Mouse (Mus musculus) limb, embryonic 10.5 days (tissue): ENCODE results near the gene P2ry14. TPM values are rescaled to one million over a fixed set of nuclear protein-coding genes. Genes with fewer than 3 reads are reported as not detected.
A peak's percentile ranks its signal among the peaks of the same experiment; 100 is the strongest.

Experiments used
- DNase-seq: peaks from one replicate; pipeline ENCODE4 v3.0.0-alpha.2; 2017; ENCODE audit warnings: low spot score
- H3K27ac ChIP-seq: fragments of 300-500 bp; sonication (generic); 2 replicates; pipeline ENCODE4 v1.5.1; 2016; ENCODE audit warnings: mild to moderate bottlenecking
- H3K27me3 ChIP-seq: fragments of 300-500 bp; sonication (generic); 2 replicates; pipeline ENCODE4 v1.6.1; 2016; ENCODE audit warnings: low read depth, mild to moderate bottlenecking; ENCODE audit not compliant: poor library complexity, severe bottlenecking
- H3K36me3 ChIP-seq: fragments of 300-500 bp; sonication (generic); 2 replicates; pipeline ENCODE4 v1.6.1; 2016; ENCODE audit warnings: mild to moderate bottlenecking, moderate library complexity
- H3K4me1 ChIP-seq: fragments of 300-500 bp; sonication (generic); 2 replicates; pipeline ENCODE4 v1.6.1; 2016
- H3K4me3 ChIP-seq: fragments of 300-500 bp; sonication (generic); 2 replicates; pipeline ENCODE4 v1.5.1; 2016; ENCODE audit warnings: mild to moderate bottlenecking, moderate library complexity
- H3K9me3 ChIP-seq: fragments of 300-500 bp; sonication (generic); replicated peaks from 2 replicates; pipeline ENCODE4 v1.6.1; 2016; ENCODE audit warnings: mild to moderate bottlenecking
- WGBS: fragments of 180-500 bp; shearing (Covaris S2); methylation state at CpG from one replicate; pipeline ENCODE4 v1.1.7; 2016; 5-methylcytosine and 5-hydroxymethylcytosine counted together
- polyA plus RNA-seq: library from polyadenylated mRNA; unstranded; fragments of >200 nt; fragmentation: Nextera tagmentation; extraction: Ambion mirVana; gene quantifications from 2 replicates; pipeline ENCODE4 v1.2.1, GENCODE M21; 2016

P2ry14 gene
- polyA plus RNA-seq, result 0.70 and 0.89 TPM in 2 replicates

DNA sequence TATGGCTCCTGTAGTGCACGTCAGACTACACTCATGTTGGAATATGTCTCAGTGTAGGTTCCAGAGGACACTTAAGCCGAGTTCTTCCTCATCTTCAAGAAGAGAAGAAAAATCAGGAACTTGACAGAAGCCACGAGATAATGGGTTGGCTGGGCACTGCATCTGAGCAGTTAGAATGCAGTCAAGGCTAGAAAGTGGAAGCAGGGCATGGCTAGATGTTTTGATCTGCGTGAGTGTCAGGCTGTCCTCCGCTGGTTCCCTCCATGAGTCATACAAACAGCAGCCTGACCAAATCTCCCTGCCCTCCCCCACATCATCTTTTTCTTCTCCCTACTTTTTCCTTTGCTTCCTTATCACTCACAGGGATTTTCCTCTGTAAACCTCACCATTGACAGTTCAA lies at the start of gene P2ry14:
P2ry14 (minus strand) TSS at position 195 of the 400 bp plus-strand sequence.
- DNase-seq, result no peak
- 81% methylated on average over 5 of the region's 5 CpGs for WGBS
- H3K4me3 ChIP-seq, result no peak within 1 kb of the TSS

DNA sequence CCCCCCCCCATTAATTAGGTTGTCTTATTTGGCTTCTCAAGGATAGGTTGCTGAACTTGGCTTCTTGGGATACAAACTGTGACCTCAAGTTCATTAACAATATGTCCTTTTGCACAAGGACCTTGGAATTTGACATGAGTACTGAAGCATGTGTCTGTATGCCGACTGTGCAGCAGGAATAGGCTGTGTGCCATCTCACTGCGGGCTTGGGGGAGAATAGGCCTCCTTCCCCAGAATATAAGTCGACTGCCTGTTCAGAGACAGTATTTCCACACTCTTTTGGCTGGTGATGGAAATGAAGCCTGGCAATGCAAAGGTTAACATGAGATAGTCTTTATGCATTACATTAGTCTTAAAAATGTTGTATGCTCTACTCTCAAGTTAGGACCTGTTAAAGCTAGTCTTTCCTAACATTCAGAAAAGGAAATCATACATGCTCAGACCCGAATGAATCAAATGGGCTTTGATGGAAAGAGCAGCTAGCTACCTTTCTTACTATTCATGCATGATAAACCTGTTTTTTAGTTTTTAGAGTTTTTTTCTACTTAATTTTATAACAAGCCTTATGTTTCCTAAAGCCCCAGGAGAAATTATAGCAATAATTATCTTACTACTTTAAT lies 44.0 kb upstream of the P2ry14 start:
- 90% methylated on average over 4 of the region's 4 CpGs for WGBS
- no peak for DNase-seq
- no peak overlapping the region for H3K4me3 ChIP-seq
- H3K4me1 ChIP-seq, result no peaks in the 10 kb centered on the region
- no peaks in the 10 kb centered on the region for H3K27me3 ChIP-seq
- no peaks in the 10 kb centered on the region for H3K36me3 ChIP-seq
- H3K9me3 ChIP-seq, result no peaks in the 10 kb centered on the region
- no peak overlapping the region for H3K27ac ChIP-seq

More for the DNA sequence above, at the start of gene P2ry14:
- Histone ChIP-seq H3K27ac (no peak within 1 kb of the TSS), H3K4me1 (no peaks in the 10 kb centered on the region), H3K9me3 (no peaks in the 10 kb centered on the region), H3K27me3 (no peaks in the 10 kb centered on the region), H3K36me3 (no peaks in the 10 kb centered on the region)

DNA sequence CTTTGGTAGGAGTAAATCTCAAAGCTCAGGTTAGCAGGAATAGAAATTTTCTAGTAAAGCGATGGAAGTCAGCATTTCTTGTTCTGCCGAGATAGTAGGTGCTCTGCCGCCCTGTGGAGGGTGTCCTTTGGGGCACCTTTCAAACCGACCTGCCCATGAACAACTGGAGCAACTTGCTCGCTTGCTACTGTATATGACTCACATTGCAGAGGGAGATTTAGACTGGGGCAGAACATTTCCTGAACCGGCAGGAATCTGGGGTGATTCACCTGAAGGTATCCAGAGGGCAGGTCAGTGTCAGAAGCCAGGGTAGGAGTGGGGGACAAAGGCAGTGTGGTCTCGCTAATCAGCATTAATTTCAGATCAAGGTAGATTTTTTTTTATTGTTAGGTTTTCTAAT lies 41.5 kb upstream of the P2ry14 start, which contains the start of gene Gpr87:
Gpr87 (minus strand) TSS at position 167 of the 400 bp plus-strand sequence.
- Histone ChIP-seq H3K27ac (no peak within 1 kb of the TSS), H3K9me3 (no peaks in the 10 kb centered on the region), H3K36me3 (no peaks in the 10 kb centered on the region), H3K4me1 (no peaks in the 10 kb centered on the region), H3K4me3 (no peak within 1 kb of the TSS), H3K27me3 (no peaks in the 10 kb centered on the region)
- WGBS, result 84% methylated on average over 7 of the region's 7 CpGs
- no peak for DNase-seq

DNA sequence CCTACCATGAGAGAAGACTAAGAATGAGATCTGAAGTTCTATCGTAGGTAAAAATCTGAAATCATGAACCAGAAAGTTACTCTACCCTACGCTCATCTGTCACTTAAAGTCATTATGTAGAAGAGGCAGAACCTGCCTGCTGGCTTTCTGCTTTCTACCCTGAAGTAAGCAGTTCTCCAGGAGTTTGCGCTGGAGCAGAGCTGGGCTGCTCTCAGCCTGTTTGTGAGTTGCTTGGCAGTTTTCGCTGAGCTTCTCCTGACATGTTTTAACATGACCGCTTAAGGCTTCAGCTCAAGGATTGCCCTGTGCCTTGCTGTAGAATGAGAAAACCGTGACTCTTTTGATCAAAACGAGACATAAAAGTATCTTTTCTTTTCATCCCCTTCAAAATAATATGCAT lies 40.7 kb upstream of the P2ry14 start:
- no peak overlapping the region for H3K27ac ChIP-seq
- 87% methylated on average over 7 of the region's 7 CpGs for WGBS
- no peak for DNase-seq
- no peaks in the 10 kb centered on the region for H3K36me3 ChIP-seq
- H3K4me3 ChIP-seq, result no peak overlapping the region
- H3K9me3 ChIP-seq, result no peaks in the 10 kb centered on the region
- no peaks in the 10 kb centered on the region for H3K27me3 ChIP-seq
- H3K4me1 ChIP-seq, result no peaks in the 10 kb centered on the region

DNA sequence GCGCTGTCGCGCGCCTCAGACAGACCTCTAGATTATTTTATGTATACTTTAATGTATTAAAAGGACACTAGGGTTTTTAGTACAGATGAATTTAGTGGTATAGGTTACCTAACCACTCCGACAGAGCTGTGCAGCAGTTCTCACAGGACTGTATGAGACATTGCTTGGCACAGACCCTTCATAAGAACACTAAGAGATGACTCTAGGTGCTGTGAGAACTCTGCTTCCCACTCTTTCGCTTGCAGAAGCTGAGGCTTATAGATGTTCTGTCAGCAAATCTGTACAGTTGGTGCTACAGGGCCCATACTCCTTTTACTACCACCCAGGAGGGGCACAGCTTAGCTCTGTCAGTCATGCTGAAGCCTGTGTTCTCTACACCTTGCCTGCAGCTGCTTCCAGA lies 38.3 kb upstream of the P2ry14 start:
- no peaks in the 10 kb centered on the region for H3K36me3 ChIP-seq
- WGBS, result 95% methylated on average over 6 of the region's 6 CpGs
- H3K9me3 ChIP-seq, result no peaks in the 10 kb centered on the region
- H3K4me1 ChIP-seq, result no peaks in the 10 kb centered on the region
- H3K27me3 ChIP-seq, result no peaks in the 10 kb centered on the region
- no peak for DNase-seq
- no peak overlapping the region for H3K27ac ChIP-seq
- H3K4me3 ChIP-seq, result no peak overlapping the region

DNA sequence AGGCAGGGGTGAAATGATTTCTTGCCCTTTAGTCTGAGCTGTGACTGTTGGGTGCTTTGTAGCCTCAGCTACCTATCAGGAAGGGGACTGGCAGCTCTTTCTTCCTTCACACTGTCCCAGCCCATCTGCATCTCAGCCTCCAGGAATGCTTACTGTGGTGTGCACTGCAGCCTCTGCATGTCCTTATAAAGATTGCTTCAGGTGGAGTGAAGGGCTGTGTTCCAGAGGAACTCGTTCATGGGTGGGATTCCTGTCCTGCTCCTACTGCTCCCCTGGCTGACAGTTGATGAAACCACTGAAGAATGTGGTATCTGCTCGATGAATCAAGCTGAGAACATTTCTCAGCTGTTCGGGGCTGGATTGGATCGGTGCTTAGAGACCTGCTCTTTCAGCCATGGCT lies 33.9 kb upstream of the P2ry14 start:
- H3K27me3 ChIP-seq, result no peaks in the 10 kb centered on the region
- no peak overlapping the region for H3K27ac ChIP-seq
- no peaks in the 10 kb centered on the region for H3K36me3 ChIP-seq
- H3K9me3 ChIP-seq, result no peaks in the 10 kb centered on the region
- H3K4me3 ChIP-seq, result no peak overlapping the region
- H3K4me1 ChIP-seq, result no peaks in the 10 kb centered on the region
- no peak for DNase-seq
- 90% methylated on average over 4 of the region's 4 CpGs for WGBS

DNA sequence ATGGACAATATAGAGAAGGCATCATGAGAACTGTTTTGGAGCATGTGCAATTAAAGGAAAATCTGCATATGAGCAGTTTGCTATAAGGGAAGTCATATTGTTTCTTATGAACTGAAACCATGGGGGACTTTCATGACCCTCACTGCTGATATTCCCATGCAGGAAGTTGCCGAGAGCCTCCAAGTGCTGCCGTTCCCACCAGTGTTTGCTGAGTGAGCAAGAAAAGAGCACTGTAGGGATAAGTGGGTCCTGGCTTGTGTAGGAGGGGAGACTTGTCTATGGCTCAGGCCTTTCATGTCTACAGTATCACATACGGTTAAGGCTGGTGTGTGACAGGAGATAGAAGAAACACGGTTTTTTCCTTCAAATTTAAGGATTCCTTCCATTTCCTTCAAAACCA lies 32.2 kb upstream of the P2ry14 start:
- Histone ChIP-seq H3K27ac (no peak overlapping the region), H3K36me3 (no peaks in the 10 kb centered on the region), H3K9me3 (no peaks in the 10 kb centered on the region), H3K4me1 (no peaks in the 10 kb centered on the region), H3K4me3 (no peak overlapping the region), H3K27me3 (no peaks in the 10 kb centered on the region)
- DNase-seq, result no peak
- 94% methylated on average over 4 of the region's 4 CpGs for WGBS

DNA sequence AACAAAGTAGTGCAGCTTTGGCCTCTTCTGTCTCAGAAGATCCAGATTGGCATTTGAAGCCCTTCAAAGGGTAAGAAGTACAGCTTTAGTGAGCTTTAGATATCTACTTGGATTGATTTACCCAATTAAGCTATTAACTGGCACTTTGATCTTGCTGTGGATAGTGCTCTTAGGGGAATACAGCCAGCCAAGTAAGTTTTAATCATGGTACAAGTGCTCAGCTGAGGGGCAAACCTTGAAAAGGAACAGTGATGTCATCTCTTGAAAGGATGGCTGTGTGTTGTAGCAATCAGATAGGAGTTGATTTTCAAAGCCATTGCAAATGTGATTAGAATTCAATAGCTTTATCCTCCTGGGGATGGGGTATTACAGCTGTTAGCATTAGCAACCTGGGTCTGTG lies 28.7 kb upstream of the P2ry14 start:
- Histone ChIP-seq H3K27ac (no peak overlapping the region), H3K9me3 (no peaks in the 10 kb centered on the region), H3K36me3 (no peaks in the 10 kb centered on the region), H3K27me3 (no peaks in the 10 kb centered on the region), H3K4me3 (no peak overlapping the region), H3K4me1 (no peaks in the 10 kb centered on the region)
- DNase-seq, result no peak

DNA sequence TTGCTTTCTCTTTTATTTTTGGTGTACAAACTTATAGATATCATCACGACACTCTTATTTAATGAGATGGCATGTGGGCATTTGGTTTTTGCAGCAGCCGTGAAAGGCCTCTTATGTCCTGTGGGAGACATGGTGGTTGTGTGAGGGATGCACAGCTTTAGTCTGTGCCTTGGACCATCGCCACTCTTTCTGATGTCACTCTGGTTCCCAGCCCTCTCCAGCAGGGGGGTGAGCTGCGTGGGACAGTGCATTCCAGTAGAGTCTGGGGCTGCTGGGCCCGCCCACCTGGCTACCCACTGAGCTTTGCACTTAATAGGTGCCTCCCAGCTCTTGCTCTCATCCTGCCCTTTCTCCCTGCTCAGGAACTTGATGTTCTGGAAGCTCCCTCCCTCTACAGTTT lies 27.7 kb upstream of the P2ry14 start:
- WGBS, result 66% methylated on average over 5 of the region's 5 CpGs
- Histone ChIP-seq H3K4me3 (no peak overlapping the region), H3K36me3 (no peaks in the 10 kb centered on the region), H3K4me1 (no peaks in the 10 kb centered on the region), H3K9me3 (no peaks in the 10 kb centered on the region), H3K27me3 (no peaks in the 10 kb centered on the region), H3K27ac (no peak overlapping the region)
- DNase-seq, result no peak

DNA sequence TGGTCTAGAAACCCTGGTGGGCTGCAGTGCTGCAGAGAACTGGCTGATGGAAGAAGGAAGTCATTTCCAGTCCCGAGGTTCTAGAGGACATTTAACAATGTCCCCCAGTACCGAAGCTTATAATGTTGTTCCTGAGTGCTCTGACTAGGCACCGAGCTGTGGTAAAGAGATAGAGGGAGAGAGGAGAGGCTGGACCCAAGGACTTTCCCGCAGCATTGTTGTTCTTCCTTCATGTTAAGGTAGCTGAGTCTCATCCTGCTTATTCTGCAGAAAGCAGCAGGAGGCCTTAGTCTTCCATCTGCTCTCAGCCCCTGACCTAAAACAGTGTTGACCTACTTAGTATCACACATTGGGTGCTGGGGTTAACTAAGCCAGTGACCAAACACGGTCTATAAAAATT lies 23.5 kb upstream of the P2ry14 start:
- DNase-seq, result no peak
- Histone ChIP-seq H3K9me3 (no peaks in the 10 kb centered on the region), H3K36me3 (no peaks in the 10 kb centered on the region), H3K4me1 (no peaks in the 10 kb centered on the region), H3K27ac (no peak overlapping the region), H3K27me3 (no peaks in the 10 kb centered on the region), H3K4me3 (no peak overlapping the region)
- 84% methylated on average over 5 of the region's 5 CpGs for WGBS

DNA sequence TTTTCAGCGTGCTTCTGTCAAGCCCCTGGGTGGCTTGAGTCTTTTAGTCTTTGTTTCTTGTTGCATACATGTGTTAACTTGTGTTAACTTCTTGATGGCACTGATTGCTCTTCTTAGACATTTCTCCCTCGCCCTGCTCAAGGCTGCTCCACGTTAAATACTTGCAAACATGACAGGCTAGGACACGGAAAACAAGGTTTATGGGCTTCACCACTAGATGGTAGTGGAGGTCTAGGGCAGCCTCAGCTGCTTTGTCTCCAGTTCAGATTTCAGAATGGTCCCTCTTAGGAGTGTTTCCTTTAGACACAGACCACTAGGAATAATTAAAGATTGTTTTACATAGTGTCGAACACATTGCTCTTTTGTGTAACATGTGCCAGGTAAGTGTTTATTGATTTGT lies 21.8 kb upstream of the P2ry14 start:
- Histone ChIP-seq H3K27ac (no peak overlapping the region), H3K4me1 (no peaks in the 10 kb centered on the region), H3K9me3 (no peaks in the 10 kb centered on the region), H3K36me3 (no peaks in the 10 kb centered on the region), H3K27me3 (no peaks in the 10 kb centered on the region), H3K4me3 (no peak overlapping the region)
- 32% methylated on average over 5 of the region's 5 CpGs for WGBS
- DNase-seq, result peak; percentile 43

DNA sequence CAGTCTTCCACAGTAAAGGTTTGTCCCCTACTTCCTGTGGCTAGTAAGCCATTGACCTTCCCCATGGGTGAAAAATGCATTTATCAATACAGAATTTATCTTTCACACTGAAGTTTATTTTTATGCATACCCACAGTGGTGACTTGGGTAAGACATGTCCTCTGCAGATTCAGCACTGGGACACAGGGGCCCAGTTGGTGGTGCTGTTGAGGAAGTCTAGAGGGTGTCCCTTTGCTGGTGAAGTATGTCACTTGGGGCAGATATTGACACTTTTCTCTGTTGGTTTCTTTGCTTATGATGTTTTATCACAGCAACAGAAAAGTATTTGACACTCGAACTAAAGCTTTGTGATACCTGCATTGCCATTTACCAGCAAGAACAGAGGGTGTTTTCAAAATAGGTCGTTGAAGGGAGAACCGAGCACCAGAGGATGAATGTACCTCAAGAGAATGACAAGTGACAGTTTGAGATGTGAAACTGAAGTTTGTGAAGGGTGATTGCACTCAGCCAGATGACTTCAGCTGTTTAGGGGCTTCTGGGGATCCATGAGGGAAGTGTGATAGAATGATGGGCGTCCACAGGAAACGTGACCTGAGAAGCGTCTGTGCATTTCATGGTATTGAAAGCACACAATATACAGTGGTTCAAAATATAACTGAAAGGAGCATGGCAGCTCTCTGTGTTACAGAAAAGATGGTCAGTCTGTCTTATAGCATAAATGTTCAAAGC lies 21.2 kb upstream of the P2ry14 start:
- H3K27ac ChIP-seq, result no peak overlapping the region
- WGBS, result 82% methylated on average over 6 of the region's 6 CpGs
- DNase-seq, result no peak
- no peak overlapping the region for H3K4me3 ChIP-seq
- no peaks in the 10 kb centered on the region for H3K9me3 ChIP-seq
- H3K27me3 ChIP-seq, result no peaks in the 10 kb centered on the region
- no peaks in the 10 kb centered on the region; the same call in 1 of the 2 replicates for H3K4me1 ChIP-seq
- H3K36me3 ChIP-seq, result no peaks in the 10 kb centered on the region

DNA sequence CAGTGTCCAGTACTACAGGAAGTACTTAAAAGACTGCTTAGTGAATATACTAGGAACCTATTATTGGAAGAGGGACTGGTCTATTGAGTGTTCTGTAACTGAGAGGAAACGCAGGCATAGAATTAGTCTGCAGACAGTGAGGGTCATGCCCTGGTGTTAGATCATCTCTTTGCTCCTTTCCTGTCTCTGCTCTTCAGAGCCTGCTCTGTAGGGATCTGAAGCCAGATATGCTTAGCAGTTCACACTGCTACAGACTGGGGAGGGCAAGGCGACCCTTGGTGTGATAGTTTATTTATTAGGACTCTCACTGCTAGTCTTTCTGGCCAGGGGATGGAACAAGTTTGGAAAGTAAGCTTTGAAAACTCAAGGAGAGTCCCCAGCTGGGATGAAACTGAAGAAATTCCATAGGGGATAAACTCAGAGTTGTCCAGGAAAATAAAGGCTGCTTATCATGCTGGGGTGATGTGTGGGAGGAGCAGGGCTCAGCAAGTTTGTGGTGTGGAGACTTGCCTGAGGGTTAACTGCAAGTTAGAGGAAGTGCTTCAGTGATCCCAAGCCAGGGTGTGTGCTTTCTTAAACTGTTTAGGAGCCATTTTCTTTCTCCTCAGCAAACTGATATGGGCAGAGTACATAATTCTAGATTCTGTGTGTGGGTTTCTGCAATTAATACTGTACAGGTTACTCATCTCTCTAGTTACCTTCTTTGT lies 16.7 kb upstream of the P2ry14 start:
- WGBS, result 38% methylated on average over 2 of the region's 2 CpGs
- Histone ChIP-seq H3K36me3 (no peaks in the 10 kb centered on the region), H3K9me3 (no peaks in the 10 kb centered on the region), H3K4me1 (no peaks in the 10 kb centered on the region; the same call in 1 of the 2 replicates), H3K27ac (no peak overlapping the region), H3K27me3 (no peaks in the 10 kb centered on the region), H3K4me3 (no peak overlapping the region)
- no peak for DNase-seq
